Mouse (Mus musculus) retina, embryonic 14.5 days (tissue): ENCODE results near the gene Adamts3.

Experiments used
- DNase-seq: peaks from one replicate; pipeline ENCODE4 v3.0.0-alpha.2; 2015; ENCODE audit warnings: low spot score

Gene Adamts3

DNA sequence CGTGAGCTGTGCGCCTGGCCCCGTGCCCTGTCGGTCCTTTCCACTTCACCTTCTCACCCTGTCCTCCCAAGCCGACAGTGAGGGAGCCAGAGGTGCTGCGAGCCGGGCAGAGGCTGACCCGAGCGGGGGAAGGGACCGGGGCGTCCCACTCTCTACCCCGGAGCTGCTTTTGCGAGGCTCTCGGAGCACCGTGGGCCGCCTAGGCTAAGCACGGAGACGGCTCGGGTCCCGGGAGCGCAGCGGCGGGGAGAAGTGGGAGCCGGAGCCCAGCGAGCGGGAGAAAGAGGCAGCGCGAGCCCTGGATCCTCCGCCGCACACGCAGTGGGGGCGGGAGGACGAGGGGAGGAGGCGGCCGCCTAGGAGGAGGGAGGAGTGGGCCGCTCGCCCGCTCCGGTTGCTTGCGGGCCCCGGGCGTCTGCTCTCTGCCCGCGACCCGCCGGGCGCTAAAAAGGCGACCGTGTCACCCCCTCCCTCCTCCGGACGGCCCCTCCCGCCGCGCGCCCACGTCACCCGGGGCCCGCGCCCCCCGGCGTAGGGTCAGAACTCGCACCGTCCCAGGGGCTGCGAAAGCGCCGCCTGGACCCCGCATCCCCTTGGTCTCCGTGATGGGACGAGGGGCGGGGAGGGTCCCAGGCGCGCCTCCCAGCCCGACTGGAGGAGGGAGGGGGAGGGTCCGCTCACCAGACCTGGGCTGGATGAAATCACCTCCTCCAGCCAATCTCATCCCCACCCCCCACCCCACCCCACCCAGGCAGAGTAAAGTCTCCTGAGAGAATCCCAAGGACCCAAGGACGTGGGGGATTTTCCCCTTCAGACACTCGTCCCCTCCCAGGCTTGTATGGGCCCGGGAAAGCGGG, at the start of gene Adamts3:
TSS of gene Adamts3 (minus strand) at position 284 of the 857 bp plus-strand sequence.
- peak; percentile 74 for DNase-seq

DNA sequence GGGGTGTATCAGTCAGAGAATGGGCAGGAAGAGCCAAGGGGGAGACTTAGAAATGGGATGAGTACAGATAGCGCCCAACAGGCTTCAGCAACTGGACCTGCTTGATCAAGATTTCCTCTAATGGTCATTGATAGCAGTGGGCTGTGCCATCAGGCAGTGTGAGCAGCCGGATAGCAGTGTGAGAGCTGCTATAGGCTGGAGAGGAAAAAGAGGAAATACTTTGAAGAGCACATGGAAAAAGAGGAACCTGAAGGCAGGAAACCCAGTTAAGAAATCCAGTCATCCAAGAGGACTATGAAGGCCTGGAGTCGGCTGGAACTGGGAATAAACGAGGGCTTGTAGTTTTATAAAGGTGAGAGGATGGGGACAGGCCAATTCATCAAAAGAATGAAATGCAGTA, 48.4 kb upstream of the Adamts3 start:
- no peak for DNase-seq

DNA sequence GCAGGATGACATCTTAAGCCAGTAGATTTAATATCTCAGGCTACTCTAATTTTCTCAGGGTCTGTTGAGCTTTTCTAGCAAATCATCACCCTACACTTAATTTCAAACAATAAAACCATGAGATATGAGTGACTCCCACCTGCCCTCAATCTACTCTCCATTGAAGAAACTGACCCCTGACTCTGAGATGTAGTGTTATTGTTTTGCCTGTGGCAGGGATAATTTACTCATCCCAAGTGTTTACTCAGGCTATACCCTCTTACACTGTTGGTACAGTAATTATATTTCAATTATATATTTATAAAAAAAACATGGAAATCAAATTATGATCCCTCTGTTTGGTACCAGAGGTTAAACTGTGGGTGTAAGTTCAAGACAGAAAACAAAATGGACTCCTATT, 29.2 kb upstream of the Adamts3 start:
- no peak for DNase-seq

DNA sequence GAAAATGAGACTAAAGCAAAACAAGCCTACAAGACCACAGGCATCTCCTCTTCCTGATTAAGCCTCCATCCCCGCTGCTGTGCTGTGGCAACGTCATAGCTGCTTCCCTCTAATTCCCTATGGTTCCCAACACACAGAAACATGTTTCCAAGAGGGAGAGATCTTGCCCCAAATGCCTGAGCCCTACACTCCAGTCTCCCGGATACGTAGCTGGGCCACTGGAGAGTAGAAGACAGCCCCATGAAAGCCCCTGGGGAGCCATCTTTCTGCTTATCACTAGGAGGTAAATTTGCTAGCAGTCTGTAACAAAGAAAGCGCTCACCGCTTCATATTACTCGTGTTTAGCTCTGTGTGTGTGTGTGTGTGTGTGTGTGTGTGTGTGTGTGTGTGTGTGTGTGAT, 28.8 kb upstream of the Adamts3 start:
- DNase-seq, result peak; percentile 8

DNA sequence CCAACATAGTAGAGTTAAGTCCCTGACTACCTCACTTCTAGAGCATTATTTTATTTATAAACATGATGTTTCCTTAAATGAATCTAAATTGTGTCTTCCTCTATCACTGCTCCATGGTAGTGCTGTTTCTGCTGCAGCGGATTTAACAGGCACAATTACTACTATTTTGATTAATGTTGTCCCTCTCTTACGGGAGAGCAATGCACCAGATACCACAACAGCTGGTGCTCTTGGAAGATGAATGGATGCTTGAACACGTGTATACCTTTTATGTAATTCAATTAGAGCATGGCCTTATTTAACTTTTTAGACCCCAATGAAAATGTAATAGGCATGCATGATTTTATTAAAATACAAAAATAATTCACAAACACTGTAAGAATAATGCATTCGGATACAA, 28.4 kb upstream of the Adamts3 start:
- no peak for DNase-seq

DNA sequence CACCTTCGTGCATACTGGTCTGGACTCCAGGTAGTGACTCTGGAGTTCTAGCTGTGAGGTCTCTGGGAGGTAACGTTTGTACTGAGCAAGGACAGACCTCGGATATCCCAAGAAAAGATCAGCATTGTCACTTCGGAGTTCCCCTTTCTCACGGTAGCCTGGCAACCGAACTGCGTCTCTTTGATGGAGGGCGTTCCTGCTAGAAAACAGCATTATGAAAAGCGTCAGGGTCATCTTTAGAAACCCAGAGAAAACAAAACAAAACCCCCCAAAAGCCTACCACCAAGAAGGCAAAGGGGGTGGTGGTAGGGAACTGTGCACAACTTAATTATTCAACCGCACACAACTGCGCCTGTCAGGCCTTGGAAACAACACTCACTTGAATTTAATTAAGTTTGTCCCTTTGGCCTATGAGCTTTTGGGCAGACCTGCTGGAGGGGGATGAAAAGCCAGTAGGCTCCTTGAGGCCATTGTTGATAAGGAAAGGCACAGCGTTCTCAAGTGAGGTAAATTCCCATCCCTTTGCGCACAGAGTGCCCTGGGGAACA, 23.8 kb upstream of the Adamts3 start:
- DNase-seq, result peak; percentile 12

DNA sequence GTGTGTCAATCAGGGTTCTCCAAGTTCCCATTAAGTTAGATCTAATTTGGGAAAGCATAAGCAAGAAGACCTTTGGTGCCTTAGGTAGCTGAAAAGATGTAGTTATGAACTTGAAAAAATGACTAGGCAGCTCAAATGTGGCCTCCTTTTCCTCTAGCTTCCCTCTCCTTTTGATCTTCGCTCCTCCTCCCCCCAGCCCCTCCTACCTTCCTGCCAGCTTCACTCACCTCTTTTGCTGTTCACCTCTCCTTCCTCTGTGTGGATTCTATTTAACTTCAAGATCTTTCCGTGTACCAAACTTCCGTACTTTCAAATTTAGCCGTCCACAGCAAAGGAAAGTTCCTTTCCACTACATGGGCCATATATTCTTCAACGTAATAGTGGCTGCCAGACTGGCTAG, 17.9 kb upstream of the Adamts3 start:
- DNase-seq, result no peak

DNA sequence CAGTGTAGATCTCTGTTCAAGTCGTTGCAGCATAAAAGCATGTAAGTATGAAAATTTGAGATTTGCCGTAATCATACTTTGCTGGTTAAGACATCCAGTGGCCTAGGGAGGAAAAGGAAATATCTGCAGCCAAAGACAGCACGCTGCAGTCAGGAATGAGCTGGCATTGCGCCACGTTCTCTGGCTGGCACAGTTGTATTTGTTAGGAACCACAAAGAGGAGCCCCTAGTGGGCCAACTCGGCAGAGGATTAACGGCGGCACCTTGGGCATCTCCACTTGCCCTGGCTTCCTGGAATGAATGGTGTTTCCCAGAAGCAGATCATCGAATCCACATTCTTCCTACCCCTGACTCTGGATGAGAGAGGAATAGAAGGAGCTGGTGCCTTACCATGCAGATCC, 14.4 kb upstream of the Adamts3 start:
- DNase-seq, result no peak

DNA sequence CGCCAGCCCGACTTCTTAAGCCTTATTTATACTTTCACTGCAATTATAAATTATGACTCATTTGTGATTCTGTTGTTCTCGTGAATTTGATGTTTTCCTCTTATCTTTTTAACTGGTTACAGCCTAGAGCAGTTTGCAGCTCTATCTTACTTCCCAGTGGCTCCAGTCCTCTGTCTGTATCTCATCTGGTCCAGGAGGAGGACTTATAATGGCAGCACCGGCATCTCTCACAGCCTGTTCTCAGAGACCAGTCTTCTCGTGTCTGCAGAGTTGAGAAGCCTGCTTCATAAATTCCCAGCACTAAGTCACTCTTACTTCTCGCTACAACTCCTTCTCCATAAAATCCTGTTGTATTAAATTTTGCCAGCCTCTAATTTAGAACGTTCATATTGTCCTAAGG, 12.4 kb upstream of the Adamts3 start:
- DNase-seq, result no peak

DNA sequence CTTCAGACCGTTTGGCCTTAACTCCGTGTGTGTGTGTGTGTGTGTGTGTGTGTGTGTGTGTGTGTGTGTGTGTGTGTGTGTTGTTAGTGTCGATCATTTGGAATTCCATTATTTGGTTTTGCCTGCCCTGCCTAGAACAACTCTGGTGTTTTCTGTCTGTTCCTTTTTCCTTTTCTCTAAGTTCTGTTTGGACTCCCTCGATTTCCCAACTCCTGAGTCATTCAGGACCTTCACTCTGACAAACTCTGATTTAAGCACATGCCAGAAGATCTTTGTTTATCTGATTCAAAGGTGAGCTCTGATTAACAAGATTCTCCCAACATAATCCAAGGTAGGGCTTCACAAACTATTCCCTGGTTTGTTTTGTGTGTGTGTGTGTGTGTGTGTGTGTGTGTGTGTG, 1.9 kb upstream of the Adamts3 start:
- DNase-seq, result no peak

DNA sequence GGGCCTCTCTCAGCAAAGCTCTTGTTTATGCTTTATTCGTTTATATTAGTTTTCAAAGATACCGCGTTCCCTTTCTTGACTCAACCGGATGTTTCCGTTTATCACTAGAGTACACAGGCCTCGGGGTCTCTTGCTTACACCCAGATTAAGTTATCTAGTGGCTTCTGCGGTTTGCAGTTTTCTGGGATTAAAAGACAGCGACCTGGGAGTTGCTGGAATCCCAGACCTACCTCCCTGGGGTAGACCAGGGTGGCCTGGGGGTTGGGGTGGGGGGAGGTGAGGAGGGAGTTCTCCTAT, 722 bp upstream of the Adamts3 start:
- peak; percentile 19 for DNase-seq

DNA sequence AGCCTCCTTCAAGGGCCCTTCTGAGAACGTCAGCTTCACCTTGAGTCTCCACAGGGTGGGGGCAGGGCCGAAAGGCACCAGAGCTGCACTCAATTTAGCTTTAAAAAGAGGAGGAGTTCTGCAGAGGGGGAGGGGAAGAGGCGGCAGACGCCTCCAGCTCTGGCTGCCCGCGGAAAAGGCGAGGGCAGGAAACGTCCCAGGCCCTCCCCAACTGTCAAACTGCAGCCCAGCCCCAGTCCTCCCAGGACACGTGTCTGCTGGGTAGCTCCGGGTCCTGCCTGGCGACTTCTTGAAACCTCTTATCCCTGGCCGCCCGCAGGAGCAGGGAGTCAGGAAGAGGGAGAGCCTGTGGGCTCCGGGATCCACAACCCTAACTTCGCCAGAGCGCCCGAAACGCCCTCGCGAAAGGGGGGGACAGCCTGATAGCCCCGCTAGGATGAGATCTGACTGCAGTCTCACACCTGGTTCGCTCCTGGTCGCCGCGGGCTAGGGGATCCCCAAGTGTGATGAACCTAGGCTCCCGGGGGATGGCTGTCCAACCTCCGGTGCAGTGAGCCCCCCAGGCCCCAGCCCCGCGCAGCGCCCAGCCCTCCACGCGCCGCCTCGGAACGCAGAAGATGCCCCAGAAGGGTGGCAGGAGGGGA, 921 bp downstream of the Adamts3 start:
- peak; percentile 45 for DNase-seq

DNA sequence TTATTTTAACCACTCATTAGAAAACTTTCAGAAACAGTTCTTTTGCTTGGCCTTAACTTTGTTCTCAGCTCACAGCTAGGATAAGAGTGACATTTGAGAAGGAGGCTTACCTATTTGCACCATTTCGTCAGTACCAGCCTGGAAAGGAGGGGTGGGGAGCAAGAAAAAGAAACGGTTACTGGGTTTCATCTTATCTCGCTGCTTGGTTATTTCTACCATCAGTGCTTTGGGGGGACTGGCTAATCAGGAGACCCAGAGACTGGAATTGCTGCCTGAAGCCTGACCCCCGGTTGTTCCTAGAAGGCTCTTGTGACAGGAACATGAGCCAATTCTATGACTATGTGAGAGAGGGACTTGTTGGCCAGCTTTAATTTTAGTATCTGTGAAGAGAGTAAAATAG, 1.7 kb downstream of the Adamts3 start:
- no peak for DNase-seq

DNA sequence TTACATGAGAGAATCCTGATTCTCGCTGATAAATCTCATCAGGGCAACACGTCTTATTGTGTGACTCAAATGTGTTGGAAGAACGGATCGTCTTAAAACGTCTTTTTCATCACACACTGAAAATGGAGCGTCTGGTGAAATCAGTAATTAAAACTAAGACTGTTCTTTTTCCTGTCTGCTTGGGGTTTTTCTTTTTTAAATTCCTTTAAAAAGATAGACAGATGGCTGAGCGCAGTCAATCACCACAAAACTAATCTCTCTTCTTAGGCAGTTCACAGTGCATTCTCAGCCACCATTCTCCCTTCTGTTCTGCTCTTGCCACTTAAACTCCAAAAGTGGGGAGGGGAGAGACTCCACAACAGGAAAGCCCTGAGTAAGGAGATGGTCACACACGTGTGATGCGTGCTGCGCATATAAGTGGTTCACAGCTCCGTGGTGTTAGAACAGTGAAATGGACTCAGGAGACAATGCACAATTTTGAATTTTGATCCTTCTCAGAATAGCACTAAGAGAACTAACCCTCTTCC, 4.2 kb downstream of the Adamts3 start:
- DNase-seq, result no peak

DNA sequence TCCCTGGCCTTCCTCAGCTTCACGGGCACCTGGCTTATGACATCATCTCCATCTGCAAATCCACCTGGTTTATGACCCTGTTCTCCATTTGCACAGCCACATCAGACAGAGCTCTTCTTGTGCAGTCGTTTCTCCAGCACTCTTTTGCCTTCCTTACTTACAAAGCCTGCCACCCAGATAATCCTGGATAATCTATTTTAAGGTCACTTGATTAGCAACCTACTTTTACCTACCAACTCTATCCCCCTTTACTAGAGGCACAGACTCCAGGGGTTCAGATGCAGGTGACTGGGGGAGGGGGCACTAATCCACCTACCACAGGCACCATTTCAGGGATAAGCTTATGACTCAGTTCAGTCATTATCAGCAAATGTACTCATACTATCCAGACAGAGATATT, 10.5 kb downstream of the Adamts3 start:
- no peak for DNase-seq

DNA sequence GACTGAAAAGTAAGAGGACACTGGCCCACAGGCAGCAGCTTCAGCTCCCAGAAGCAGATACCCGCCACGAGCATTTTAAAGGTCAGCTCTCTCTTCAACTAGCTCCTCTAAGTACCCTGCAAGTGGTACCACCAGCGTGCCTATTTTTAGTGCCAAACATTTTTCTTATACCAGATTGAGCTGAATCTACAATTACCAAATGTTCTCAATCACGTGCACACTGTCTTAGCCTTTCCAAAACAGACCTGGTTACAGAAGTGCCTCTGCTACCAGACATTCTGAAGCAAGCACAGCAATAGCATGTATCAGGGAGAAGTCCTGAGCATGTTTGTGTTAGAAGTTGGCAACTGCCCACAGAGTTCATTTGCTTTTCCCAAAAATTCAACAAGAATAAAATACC, 23.5 kb downstream of the Adamts3 start:
- no peak for DNase-seq

DNA sequence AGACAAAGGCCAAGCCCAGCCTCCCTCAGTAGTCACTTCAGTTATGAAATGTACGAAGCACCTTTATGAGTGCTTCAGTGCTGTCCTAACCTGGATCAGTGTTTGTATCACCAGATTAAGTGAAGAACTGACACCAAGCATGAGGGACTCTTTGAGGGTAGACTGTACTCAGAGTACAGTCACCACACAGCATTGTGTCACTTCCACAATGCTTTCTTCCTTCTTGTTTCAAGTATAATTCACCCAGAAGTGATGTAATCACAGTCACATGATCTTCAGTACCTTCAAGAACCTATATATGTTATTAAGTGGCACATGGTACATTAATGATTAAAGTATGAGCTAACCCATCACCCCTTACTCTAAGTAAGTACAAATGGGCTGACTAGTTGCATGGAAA, 24.3 kb downstream of the Adamts3 start:
- no peak for DNase-seq

DNA sequence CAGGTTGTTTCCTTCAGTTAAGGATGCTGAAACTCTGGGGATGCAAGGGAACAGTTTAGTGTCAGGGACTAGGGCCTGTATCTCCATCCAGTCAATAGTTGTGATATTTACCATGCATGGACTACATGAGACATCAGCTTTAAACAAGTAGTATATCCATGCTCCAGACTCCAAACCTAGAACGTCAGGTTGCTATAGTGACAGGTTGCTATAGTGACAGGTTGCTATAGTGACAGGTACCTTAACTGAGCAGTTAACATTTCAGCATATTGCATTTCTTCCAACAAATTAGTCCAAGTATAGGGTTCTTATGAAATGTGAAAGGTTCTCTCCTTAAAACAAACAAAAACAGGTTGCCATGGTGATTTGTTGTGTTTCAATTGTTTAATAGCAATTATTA, 36.6 kb downstream of the Adamts3 start:
- DNase-seq, result no peak

DNA sequence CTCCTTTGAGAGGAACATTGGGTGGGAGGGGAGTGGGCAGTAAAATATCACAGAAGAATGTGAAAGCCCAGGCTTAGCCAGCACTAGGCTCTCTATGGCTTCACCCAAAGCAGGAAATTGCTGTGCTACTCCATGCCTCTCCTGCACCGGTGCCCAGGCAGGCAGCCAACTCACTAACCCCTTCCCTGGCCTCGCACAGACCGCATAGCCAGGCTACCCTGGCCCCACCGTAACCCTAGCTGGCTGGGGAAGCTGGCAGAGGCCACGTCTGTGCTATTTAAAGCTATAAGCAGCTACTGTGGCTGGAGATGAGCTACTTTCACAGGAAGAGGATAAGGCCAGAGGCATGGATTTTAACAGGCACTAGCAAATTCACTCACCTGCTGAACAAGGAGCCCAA, 38.8 kb downstream of the Adamts3 start:
- peak; percentile 13 for DNase-seq

DNA sequence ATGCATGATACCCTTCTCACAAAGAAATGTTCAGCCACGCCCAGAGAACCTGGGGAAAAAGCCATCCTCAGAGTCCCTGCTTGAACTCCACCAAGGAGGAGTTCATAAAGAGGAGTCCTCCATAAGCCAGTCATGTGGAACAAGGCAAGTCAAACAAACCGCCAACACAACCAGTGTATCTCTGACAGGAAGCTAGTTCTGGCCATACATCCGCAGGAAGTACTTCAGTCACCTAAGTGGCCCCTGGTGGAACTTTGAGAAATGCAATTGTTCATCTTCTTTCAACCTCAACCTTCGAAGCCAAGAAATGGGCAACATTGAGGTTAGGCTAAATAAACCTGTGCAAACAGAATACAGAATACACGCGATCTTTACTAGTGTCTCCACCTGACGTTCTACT, 39.7 kb downstream of the Adamts3 start:
- DNase-seq, result no peak

DNA sequence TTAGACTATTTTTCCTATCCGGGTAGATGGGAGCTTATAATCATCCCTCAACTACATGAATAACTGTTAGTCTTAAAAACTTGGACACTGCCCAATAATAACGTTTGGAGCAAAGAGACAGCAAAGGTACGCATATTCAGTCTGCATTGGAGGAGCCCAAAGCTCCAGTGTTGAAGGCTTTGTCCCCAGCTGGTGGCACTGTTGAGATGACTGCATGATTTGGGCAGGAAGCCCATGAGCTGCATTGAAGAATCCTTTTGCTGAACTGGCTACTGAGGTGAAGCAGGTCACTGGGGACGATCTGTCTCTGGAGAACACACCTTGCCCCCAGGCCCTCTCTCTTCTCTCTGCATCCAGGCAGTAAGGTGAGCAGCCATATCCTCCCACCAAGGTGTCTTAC, 43.5 kb downstream of the Adamts3 start:
- no peak for DNase-seq

DNA sequence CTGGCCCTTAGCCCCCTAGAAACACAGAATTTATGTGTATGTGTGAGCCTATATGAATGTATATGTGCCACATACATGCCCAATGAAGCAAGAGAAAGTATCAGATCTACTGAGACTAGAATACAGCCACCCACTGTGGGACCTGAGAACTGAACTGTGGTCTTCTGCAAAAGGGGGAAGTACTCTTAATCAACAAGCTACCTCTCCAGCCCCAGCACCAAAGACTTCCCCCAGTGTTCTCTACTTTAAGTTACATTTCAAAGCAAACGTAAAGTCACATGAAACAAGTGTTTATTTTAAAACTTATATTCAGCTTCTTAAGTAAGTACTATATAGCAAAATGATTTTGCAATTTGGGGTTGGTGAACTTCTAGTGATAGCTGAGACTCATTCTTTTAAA, 62.0 kb downstream of the Adamts3 start:
- DNase-seq, result no peak

DNA sequence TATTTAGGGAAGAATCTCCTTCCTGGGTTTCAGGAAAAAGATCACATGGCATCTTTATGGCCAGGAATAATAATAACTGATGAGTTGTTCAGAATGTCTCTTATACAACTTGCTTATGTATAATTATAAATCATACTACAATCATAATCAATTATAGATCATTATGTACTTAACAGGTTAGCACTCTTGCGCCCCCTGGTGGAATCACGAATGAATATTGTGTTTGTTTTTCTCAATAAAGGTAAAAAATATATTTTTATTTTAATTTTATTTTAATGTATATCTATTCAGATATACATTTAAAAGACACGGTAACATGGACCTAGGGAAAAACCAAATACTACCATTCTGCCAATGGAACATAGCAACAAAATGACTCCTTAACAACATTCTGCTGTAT, 63.6 kb downstream of the Adamts3 start:
- DNase-seq, result peak; percentile 51
